Mouse (Mus musculus): ENCODE results near the gene Apc2. TPM values are rescaled to one million over a fixed set of nuclear protein-coding genes. Genes with fewer than 3 reads are reported as not detected.

The Apc2 gene
- total RNA-seq, 2 experiments from 2014 or later = 0.87 to 0.95 TPM

DNA sequence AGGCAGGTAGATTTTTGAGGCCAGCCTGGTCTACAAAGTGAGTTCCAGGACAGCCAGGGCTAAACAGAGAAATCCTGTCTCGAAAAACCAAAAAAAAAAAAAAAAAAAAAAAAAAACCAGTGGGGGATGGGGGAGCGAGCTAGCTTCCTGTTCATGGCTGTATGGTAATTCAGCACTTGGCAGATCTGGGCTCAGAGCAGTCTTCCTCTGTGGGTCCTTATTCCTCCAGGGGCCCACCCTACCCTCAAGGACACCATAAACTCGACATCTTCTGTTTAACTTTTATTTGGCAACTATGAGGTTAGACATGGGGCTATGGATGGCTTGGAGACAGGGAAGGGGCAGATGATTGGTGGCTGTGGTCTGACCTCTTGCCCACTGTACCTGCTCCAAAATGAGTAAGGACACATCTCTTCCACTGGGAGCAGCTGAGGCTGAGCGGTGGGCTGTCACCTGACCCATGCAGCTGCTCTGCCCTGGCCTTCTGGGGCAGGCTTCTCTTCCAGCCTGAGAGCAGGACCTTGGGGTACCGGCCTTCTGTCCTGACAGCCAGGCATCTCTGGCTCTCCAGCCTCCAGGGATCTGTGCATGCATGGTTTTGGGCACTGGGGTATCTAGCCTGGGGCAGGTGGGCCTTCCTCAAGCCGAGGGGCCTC is 25.4 kb downstream of the Apc2 start:
- DNase-seq = no peak

DNA sequence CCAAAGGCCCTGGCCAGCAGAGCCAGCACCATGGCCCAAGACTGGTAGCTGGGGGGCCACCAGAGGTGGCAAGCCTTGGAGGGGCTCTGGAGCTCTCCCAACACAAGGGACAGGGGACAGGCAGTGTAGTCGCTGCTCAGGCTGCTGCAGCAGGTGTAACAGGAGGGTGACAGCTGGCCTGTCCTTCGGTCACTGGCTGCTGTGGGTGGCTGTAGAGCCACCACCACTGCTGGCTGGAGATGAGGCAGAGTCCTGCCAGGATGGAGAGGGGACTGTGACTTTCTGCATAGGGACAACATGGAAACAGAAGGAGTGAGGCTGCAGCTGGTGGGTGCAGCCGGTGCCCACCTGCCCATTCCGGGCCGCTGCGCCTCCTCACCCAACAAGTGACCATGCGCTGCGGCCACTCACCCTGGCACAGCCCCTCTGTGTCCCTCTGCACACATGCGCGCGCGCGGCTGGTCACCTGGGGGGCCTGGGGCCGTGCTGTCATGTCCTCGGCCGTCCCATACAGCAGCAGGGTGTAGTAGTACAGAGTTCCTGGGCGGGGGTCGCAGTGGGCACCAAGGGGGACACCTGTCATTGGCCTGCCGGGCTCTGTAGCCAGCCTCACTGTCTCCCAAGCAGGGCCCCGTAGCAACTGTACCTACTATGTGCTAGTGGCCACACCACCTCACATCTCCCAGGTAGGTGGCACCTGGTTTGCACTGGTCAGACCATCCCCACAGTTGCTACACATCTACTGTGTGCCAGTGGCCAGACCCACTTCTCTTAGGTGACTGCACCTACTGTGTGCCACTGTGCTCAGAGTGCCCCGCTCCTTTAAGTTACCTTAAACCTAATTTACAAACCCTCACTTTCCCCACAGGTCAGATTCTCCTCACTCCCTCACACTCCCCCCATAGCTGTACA is 26.1 kb downstream of the Apc2 start:
- no peak for DNase-seq

DNA sequence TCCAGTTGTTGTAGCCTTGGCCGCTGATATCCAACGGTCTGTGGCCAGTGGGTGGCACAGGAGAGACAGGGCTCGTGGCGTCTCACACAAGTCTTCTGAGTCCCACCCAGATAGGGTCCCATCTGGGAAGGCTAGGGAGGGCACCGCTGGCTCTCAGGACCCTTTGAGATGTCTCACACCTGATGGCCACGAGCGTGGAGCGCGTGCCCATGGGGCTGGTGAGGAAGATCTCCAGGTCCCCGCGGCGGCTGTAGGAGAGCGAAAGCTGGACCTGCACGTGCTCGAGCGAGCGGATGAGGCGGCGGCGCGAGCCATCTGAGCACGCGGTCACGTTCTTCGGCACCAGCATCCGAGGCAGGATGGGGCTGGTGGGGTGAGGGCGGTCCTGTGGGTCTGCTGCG is 27.0 kb downstream of the Apc2 start:
- no peak for DNase-seq

DNA sequence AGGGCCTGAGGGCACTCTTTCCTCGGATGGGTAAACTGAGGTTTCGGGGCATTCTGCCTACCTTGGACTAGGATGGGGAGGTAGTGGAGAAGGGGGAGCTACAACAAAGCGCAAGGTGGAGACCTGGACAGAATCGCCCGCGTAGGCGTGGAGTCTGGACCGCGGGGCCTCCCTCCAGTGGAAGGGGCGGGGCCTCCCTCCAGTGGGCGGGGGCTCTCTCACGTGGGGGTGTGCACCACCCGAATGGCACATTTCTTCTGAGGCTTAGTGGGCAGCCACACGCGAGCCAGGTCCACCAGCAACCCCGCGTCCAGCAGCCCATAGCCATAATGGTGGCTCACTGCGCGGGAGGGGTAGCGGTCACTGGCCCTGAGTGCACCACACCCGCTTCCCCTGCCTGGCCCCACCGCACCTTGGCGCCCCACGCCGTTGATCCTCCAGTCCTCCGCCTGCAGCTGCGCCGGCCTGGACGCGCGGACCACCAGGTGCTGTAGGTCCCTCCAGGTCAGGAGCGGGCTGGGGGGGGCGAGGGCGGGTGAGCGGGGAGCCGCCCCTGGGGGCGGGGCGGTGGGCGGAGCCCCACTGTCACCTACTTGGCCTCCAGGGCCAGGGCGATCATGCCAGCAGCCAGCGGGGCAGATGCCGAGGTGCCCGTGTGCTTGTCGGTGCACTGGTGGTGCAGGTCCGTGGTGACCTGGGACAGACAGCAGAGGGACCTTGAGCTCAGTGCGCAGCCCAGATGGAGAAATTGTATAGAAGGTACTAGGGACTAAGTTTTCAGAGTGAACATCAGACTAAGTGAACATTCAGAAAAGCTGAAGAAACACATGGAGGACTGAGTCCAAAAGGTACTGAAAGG is 27.7 kb downstream of the Apc2 start:
- DNase-seq = peak; percentile 73

GRCm38 (mm10) chr10:80324120-80325037 is 28.6 kb downstream of the Apc2 start:
- DNase-seq = no peak

- no peak for DNase-seq
Observed at GRCm38 (mm10) chr10:80325045-80325444, 29.3 kb downstream of the Apc2 start.

- DNase-seq = peak; percentile 93
Observed at GRCm38 (mm10) chr10:80329273-80330081, 33.7 kb downstream of the Apc2 start, which contains the start of the genes Pcsk4 and Reep6. Gene Pcsk4 (minus strand): TSS chr10:80329498. Gene Reep6 (plus strand): TSS chr10:80329953.

DNA sequence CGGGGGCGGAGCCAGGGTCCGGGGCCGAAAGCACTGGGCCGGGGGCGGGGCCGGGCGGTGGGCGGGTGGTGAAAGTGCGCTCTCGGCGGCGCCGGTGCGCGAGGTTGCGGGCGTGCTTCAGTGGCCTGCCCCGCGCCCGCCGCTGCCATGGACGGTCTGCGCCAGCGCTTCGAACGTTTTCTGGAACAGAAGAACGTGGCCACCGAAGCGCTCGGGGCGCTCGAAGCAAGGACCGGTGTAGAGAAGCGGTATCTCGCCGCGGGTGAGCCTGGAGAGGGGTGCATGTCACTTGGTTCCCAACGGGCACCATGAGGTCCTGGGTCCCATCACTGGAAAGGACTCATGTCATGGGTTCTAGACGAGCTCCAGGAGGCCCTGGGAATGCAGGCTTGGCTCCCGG is 34.3 kb downstream of the Apc2 start:
- no peak for DNase-seq

- no peak for DNase-seq
Observed at GRCm38 (mm10) chr10:80330888-80331287, 35.1 kb downstream of the Apc2 start.

DNA sequence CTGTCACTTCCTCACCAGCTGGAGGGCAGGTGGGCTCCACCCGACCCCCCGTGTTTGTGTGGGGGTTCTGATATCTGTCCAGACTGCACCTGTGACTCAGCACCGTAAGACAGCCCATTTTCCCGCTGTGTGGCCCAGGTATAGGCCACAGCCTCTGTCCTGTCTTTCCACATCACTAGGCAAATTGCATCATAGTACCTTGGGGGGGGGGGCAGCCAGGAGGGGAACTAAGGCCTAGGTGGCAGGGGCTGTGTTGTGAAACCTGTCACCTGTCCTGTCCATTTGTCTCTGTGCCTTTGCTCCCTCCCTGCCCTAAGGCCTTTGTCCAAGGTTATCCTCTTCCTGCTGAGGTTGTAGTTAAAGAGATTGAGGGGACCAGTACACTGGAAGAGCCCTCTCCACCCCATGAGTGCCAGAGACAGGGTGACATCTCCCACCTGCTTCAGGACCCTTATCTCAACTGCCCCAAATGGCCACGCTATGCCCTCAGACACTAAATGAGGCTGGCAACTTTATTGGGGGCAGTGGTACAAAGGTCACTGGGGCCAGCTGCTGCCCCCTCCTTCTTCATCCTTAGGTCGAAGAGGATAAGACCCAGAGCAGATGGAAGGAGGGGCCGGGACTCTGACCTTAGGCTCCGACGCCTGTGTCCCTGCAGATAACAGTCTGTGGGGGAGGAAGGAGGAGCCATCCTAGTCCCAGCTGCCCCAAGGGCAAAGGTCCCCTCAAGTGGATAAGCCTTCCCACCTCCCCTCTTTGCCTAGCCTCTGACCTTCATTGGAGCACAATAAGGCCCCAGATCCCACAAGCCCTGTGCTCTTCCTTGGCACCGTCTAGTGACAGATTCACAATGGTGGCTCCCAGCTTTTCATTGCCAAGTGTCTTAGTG is 36.1 kb downstream of the Apc2 start:
- DNase-seq = no peak

DNA sequence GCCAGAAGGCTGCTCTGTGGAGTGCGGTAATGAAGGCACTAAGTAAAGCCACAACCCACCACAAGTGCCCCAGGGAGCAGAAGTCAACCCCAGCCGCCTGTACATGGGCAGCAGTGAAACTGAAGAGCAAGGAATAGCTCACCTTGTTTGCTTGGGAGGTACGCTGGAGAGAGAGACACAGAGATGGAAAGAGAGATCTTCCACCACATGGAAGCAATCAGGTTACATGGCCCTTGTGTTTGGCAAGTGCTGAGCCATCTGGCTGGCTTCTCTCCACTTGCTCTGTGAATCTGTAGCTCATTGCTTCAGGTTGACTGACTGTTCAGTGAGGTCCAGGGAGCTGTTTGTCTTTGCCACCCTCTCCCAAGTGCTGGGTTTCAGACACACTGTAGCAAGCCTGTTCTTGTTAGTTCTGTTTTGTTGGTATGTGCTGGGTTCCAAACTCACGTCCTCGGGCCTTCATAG is 36.8 kb downstream of the Apc2 start:
- no peak for DNase-seq

- DNase-seq = no peak
Observed at GRCm38 (mm10) chr10:80336263-80336662, 40.5 kb downstream of the Apc2 start.

GRCm38 (mm10) chr10:80339941-80340750 is 44.4 kb downstream of the Apc2 start:
- DNase-seq = peak; percentile 89

GRCm38 (mm10) chr10:80341026-80341425 is 45.2 kb downstream of the Apc2 start:
- no peak for DNase-seq

DNA sequence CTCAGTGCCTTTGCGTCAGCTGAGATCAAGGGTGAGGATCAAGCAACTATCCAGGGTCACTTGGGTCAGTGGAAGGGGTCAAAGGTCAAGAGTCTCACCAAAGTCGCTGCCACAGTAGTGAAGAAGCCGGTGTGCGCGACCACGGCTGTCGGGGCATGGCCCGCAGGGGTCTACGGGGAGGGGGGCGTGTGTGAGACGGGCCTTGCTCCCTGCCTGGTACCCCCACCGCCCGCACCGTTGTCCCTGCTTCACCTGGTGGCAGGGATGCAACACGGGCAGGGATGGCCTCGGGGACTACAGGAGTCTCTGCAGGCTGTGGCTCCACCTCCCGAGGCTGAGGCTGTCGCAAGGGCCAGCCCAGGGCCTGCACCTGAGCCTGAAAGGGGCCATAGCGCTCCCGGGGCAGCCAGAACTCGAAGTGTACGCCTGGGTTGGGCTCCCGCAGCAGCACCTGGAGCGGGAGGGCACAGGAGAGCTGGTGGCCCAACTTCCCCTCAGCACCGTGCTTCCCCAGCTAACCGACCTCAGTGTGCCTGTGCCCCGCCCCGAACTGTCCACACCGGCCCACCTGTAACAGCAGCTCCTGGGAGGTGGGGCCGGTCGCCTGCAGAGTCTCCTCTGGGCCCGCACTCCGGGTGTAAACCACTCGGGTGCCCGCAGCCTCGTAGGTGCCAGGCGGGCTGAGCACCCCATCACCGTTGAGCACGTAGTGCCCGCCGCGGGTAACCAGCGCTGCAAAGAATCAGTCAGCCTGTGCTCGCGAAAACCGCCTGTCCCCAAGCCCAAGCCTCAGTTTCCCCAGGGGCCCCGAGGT is 45.9 kb downstream of the Apc2 start:
- DNase-seq = no peak

- no peak for DNase-seq
Observed at GRCm38 (mm10) chr10:80342305-80342748, 46.5 kb downstream of the Apc2 start.

GRCm38 (mm10) chr10:80342749-80343424 is 47.1 kb downstream of the Apc2 start:
- DNase-seq = no peak

All from gastrocnemius, postnatal 10 days (tissue).